Mouse (Mus musculus): ENCODE data around the gene Acox3.

The Acox3 gene

DNA sequence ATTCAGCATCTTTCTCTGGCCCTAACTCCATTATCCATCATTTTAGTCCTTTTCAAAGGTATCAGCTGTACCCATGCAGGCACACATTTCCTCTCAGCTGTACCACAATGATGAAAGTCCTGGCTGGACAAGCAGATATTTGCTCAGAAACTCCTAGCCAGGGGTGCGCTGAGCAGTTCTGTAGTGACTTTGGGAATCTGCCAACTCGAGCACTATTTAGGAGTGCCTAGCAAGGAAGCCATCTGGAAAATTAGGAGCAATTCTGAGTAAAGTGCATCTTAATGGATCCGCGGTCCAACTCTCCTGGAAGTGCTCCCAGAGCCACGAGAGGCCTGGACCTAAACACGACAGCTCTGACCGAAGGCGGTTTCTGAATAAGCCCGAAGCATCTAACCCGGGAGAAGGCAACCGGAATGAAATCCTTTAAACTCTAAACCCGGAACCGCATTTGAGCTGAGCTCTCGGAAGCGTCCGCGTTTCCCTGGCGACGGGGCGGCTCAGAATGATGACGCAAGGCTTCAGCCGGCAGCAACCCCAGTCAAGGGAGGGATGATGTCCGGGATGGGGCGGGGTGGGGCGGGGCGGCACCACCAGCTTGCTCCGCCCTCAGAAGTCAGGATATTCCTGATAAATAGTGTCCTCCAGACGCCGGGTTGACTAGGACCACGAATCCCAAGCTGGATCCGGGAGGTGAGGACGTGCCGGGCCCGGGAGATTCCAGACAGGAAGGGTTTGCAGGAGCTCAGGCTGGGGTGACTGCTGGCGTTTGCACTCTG lies at the start of gene Acox3:
Gene Acox3 (plus strand): TSS at position 596 of the 776 bp plus-strand sequence.
- peak; percentile 83 to 88 for DNase-seq (ENCODE audit: low spot score in 2 of 2)

DNA sequence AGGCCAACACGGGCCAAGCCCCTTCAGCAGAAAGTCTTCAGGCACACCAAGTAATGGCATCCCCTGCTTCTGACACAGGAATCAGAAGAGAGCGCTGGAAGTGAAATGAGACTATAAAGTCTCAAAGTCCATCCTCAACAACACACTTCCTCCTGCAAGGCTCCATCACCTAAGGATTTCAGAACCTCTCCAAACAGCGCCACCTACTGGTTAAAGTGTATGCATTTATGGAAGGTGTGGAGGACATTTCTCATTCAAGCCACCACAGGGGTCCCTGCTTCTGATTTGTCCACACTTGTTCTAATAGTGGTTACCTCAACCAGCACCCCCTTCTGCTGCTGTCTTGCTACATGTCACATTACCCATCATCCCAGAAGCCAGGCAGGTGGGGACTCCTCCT lies 46.6 kb upstream of the Acox3 start:
- no peak for DNase-seq (ENCODE audit: low spot score in 2 of 2)

DNA sequence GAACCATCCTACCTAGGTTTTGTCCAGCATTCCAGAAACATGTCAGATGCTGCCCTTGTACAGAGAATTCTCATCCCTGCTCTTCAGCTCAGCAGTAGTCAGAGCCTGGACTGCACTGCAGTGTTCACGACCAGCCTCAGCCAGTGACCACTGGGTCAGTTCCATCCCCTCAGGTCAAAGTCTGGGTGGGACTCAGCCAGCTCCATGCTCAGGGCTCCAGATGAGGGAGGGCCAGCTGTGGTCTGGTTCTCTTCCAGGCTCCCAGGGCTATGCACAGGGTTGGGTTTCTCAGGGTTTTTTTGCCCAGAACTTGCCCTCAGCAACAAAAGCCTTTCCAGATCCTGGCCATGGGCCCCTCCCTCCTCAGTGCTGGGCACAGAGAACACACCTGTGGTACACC lies 45.4 kb upstream of the Acox3 start:
- no peak for DNase-seq (ENCODE audit: low spot score in 2 of 2)

DNA sequence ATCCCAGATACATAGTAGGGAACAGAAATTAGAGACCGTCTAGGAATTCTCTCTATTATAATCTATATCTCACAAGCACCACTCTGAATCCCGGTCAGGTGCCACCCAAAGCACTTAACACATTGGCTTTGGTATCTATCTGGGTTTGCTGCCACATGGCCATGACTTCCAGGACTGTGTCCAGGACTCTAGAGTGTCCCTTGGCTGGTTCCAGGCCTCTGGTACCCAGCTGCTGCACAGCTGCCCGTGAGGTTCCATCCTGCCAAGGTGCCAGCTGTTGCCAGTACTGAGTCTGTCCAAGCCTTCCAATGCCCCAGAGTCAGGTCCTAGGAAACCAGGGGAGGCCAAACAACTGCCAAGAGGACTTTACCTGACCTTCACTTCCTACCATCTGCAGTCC lies 44.8 kb upstream of the Acox3 start:
- DNase-seq (ENCODE audit: low spot score in 2 of 2), result no peak

DNA sequence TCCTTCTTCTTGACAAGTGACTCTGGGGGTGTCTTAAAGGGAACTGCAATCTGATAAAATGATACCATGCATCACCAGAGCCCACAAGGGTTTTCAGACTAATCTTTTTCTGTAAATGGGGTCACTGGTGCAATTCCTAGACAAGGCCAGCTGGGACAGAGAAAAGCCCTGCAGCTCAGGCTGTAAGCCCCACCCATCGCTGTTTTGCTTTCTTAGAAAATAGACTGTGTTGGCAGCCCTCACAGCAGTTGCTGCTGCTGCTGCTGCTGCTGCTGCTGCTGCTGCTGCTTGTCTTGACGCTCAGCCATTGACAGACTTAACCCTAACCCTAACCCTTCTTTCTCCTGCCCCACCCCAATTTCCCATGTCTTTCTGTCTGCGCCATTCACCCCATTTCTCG lies 43.3 kb upstream of the Acox3 start:
- DNase-seq (ENCODE audit: low spot score in 2 of 2), result no peak

DNA sequence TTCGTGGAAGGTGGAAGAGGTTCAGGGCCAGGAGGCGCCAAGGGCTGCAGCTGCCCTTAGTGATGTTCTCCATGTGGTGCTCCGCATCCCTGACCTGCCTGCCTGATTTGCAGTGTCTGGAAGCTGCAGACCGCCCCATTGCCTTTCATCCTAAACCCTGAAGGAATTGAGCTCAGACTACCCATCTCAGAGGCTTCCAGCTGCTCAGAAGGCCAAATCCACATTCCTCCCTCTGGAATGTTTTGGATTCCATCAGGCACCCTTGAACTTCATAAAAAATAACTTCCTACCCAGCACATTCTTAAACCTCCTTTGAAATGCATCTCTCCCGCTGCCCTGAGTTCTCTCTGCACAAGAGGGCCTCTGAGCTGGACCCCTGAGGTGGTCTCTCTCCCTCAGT lies 42.3 kb upstream of the Acox3 start:
- DNase-seq (ENCODE audit: low spot score in 2 of 2), result no peak

DNA sequence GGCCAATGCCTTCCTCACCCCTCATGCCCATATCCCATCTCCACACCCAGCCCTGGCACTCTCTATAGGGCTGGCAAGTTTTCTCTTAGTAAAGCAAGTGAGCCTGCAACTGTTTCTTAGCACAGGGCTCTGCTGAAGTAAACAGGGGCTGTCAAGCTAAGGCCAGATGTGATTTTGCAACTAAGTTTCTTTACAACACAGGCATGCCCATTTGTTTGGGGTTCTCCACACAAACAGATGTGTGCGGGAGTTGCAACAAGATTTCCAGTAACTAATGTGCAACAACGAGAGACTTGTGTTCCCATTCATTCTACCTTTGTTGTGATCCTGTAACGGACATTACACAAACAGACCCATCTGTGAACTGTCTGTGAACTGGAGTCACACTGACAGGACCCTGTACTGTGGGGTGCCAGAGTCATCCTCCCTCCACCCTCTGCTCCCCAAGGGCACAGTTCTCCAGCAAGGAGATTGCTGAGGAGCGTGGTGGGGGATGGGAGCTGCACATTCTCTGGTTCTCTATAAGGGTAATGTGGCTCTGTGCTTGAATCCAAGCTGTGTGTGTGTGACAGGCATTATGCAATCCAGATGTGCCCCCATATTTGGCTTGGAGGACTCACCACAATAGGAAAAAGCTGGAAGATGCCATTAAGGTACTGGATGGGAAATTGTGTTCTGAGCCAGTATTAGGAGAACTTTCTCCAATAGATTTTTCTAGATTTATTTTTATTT lies 41.6 kb upstream of the Acox3 start:
- no peak for DNase-seq (ENCODE audit: low spot score in 2 of 2)

DNA sequence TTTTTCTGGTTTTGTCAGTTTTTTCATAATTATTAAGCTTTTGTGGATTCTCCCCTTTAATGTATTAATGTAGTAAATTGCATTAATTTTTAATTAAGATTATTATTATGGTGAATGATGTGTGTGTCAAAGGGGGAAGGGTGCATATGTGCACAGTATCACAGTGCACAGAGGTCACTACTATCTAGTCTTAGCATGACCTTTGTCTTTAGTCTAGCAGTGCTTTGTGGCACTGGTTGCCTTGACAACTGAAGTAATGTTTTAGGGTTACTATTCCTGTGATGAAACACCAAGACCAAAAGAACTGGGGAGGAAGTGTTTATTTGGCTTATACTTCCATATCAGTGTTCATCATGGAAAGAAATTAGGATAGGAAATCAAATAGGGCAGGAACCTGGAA lies 36.7 kb upstream of the Acox3 start:
- DNase-seq (ENCODE audit: low spot score in 2 of 2), result no peak

DNA sequence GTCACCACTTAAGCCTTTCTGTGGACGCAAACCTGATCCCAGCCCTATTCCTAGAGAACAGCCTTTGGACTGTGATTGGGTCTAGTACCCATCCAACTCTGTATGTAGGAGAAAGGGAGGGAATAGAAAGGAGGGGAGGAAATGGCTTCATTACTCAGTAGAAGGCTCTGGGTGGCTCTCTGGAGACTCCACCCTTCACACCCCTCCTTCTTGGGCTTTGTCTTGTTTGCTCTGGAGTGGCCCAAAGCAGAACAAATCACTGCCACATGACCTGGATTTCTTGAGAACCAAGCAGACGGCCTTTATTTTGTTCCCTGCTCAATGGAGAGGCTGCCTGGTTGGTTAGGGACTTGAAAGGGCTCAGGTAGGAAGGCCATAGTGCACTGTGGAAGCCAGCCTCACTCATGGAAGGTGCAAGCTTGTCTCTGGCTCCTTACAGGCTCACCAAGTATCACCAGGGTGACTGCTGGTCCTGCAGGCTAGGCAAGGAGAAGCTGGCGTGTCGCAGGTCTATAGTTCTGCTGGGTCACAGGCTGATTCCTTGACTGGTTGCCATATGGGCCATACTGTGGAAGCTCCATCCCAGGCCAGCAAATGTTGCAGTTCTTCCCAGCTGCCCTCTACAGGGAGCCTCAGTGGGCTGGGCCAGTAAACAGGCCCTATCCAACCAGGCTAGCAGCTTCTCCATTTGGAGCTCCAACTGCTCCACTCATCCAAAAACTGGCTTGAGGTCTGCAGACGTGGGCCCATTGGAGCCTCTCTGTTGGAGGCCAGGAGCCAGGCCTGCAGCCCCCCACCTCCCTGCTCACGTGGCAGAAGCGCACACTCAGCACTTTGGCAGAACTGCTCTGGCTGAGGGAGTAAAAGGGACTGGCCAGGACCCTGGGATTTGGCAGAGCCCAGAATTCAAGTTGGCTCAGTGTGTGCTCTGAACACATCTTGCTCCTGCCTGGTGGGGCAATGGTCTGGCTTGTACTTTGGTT lies 30.7 kb upstream of the Acox3 start:
- DNase-seq (ENCODE audit: low spot score in 2 of 2), result no peak

DNA sequence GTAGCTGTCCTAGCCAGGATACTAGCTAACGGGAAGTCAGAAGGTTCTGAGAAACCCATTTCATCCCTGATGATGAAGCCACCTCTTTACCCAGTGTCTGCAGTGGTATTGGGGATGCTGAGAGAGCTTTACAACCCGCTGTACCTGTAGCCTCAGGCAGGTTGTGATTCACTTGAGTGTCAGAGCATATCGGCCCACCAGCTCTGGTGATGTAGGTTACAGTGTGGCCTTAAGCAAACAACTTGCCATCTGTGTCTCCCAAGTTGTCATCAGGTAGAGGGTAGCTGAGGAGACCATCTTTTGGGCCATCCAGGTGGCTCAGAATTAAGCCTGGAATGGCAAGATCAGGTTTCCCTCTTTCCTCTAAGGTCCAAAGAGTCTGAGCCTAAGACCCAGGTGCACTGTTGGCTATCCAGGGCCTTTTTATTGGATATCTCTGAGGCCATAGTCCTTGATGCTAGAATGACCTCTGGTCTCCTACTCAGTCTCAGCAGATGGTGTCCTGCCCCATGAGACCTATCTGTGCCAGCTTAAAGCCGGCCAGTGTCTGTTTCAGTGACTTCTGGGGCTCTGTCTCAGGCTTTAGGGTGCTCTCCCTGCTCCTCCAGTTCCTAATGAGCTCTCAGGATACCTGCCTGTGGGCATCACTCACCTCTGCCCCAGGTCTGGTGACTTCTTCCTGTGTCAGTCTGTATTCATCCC lies 29.9 kb upstream of the Acox3 start:
- no peak for DNase-seq (ENCODE audit: low spot score in 2 of 2)

DNA sequence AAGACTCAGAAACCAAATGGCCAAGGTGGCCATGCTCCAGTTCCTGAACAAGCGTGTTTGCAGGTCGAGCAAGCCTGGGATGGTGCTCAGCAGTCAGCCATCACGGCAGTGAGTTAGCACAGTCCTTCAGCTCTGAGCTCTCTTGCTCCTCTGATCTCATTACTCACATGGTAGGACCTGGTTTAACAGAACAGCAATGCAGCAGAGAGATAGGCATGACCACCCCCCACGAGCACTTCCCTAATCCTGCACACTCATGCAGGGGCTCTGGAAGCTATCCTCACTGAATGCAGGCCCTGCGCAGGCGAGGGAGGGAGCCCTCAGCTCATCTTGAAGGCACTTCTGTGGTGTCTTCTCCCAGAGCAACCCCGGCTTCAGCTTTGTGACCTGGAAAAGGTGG lies 26.4 kb upstream of the Acox3 start:
- no peak for DNase-seq (ENCODE audit: low spot score in 2 of 2)

DNA sequence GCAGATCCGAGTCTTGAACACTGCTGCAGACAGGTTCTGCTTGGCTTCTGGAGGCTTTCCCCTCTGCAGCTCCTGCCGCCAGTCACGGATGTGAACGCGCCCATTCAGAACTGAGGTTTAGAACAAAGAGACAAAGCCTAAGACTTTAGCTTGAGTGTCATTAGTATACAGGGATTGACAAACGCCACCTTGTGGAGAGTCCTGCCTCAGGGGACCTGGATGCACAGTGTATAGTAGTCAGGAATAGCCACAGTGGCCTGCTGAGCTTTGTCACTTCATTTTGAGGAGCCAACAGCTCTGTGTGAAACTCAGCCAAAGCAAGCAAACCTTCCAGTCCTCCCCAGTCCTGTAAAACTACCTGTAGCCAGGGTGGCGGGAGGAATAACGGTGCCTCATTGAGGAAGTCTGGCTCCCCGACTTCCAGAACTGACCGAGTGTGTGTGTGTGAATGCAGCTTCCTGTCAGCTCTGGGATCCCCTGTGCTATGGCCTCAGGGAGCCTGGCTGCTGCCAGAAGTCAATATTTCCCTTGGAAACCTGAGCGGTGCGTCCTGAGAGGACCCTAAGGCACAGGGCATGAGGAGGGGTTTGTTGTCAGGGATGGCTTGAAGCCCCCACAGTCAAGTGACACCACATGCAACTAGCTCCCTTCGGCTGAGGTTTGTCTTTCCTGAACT lies 24.8 kb upstream of the Acox3 start:
- no peak for DNase-seq (ENCODE audit: low spot score in 2 of 2)

DNA sequence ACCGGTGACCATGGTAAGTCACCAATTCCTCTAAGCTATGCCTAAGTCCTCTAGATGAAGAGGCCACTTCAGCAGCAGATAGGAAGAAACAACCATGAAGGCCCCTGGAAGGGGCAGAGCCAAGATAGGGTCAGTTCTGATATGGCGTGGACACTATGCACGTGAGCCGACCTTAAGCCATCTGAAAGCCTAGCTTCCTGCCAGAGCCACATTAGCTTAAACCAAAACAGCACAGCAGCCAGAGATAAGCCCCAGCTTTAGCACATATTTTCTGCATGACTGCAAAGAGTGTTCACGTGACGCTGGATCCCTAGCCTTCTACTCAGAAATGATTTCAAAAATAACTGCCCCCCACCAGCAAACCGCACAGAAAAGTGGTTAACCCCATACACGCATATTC lies 23.4 kb upstream of the Acox3 start:
- no peak for DNase-seq (ENCODE audit: low spot score in 2 of 2)

DNA sequence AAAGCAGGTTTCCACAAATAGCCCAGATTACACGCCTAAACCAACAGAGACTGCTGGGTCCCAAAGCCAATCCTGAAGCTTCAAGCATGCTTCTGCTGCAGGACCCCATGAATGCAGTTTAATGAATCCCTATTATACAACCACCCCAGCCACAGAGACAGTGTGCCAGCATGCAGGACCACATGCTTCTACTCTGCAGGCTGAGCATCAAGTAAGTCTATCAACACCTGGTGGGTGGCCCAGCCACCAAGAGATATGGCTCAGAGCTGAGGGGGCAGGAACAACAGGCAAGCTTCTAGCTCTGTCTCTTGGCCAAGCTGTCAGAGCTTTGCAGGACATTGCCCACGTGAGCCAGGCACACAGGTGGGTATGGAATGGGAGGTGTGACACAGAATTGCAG lies 20.2 kb upstream of the Acox3 start:
- DNase-seq (ENCODE audit: low spot score in 2 of 2), result no peak

DNA sequence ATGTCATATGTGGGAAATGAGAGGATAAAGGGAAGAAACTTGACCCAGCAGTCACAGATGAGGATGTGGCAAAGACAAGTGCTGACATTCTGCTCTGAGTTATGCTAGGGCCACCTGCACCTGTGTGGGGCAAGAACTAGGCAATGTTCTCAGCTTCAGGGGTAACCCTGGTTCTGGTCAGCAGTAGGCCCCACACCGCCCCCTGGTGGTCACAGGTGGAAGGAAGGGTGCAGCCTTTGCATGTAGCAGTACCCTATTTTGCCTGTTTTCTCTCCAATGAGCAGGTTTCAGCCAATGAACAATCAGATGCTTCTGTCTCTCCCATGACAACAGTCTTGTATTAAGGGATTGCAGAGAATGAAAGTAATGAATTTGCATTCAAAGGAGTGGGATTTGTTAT lies 19.4 kb upstream of the Acox3 start:
- DNase-seq (ENCODE audit: low spot score in 2 of 2), result peak; percentile 51 to 72

DNA sequence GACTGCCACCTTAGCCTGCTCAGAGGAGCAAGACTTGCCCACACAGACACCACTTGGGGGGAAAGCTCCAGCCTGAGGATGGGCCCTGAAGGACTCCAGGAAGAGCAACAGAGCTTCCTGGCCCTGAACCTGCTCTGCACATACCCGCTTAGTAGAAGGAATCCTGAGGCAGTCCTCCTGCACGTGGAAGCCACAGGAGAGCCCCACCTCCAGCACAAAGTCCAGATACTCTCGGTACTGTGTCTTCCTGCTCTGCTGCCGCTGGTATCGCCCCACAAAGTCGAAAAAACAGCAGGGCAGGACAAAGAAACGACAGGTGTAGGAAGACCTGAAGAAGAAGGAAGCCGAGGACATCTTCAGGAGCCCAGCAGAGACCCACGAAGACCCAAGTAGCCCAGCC lies 17.6 kb upstream of the Acox3 start:
- no peak for DNase-seq (ENCODE audit: low spot score in 2 of 2)

DNA sequence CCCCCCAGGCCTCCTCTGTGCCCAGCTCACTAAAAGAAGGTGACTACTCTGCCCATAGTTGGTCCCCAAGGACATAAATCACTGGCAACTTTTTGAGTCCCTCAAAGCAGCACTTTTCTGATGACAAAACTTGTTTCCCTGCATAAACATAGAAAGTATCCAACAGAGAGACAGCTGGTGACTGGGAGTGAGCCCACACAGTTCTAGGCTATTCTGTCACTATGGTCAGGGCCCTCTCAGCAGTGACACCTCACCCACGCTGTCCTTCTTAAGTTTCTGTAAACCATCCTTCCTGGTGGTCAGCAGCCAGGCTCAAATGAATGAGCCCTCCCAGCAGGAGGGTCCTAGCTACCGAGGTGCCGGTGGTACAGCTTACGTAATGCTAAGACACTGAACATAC lies 16.2 kb upstream of the Acox3 start:
- no peak for DNase-seq (ENCODE audit: low spot score in 2 of 2)

DNA sequence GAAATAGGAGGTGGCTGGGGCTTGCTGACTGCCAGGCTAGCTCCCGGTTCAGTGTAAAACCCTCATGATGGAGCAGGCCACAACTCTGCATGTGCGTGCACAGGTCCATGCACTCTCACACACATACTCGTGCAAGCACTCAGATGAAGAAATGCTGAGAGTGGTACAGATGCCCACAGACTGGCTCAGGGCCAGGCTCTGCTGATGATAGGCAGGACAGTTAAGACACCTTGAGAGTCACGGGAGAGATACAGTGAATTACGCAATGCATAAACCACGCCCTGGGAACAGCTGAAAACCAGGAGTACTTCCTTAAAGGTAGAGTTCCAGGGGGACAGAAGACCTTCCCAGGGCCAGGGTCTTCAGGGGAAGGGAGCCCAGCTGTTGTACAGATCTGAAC lies 11.3 kb upstream of the Acox3 start:
- no peak for DNase-seq (ENCODE audit: low spot score in 2 of 2)

DNA sequence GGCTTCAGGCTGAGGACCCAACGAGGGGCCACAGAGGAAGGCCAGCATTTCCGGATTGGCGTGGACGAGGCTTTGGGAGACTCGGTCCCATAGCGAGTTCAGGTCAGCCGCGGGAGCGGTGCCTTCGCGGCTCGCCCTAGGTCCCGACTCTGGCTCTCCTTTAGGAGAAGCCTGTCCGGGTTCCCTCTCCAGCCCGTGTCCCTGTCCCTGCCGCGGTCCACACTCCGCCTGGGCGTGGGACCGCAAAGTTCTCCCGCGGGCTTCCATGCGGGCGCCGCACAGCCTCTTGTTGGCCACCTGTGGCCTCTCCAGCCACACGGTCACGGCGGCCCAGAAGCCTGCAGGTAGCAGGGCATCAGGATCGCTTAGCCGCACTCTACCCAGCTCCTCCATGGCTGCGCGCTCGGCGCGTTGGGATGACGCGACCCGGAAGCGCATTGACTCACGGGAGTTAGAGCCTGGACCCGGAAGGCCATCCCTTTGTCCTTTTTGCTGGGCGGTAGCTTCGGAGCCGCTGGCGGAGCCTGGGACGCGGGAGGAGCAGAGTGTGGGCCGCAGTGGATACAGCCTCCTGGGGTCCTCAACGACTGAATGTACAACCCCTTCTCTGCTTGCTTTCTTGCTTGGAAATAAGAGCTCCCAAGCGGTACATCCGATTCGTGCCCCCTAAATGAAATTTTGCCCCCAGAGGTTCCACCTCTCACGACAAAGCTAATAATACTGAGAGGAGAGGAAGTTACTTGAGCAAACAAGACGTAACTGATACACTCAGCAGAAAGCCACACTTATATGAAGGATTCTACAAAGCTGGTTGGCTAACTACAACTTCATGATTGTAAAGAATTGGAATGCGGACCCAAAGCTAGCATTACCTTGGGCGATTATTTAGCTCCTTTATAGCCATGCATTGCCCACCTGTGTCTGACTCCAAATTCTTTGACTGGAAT lies 7.9 kb upstream of the Acox3 start, which contains the start of gene Trmt44:
Gene Trmt44 (minus strand): TSS at position 418 of the 947 bp plus-strand sequence.
- peak; percentile 73 to 79 for DNase-seq (ENCODE audit: low spot score in 2 of 2)
